Mouse (Mus musculus) c-Kit-negative CD71-positive TER-119-positive erythroid progenitor cells, embryonic 14.5 days (primary cell): ENCODE results near the gene Ripply2.
A peak's percentile ranks its signal among the peaks of the same experiment; 100 is the strongest.

Experiments used
- DNase-seq: peaks from one replicate; pipeline ENCODE4 v3.0.0-alpha.2; 2013; ENCODE audit warnings: low read depth, low spot score

Ripply2 gene

DNA sequence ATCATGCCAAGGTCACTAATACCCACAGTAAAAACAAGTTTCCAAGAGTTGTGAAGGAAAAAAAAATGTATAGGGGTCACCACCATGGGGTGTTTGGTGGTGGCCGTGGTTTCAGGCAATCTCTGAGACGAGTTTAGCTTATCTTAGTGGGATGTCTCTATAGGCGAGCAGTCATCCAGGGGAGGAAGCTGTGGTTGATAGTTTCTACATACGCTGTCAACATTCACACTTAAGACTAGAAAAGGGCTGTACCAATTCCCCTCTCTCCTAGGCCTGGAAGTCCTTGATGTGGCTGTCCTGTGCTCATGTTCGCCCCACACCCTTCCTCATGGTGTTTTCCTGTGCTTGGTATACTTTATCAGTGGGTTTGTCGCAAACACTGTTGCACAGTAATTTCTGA is 10.4 kb downstream of the Ripply2 start:
- no peak for DNase-seq

DNA sequence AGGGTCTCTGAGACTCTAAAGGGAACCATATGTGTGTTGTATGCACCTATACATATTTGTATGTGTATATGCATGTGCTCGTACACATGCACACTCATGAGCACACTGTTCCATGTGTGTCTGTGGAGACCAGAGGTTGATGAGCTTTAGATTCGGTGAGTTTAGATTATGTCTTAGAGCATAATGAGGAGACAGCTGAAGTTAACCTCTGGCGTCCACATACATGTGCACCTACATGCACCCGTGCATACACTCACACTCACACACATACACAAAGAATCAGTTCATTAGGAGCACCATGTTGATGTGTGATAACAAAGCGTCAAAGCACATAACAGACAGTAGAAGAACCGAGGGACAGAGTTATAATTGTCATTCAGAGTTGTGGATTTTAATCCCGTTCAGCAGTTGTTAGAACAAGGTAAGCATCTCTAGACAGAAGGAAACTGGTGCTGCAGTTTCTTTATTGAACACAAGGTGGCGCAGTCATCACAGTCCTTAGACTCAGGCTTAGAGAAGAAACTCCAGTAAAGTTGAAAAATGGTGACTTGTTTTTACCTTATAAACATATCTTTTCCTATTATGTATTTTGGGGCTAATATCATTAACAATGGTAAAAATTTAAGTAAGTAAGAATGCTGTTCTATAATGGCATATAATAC is 12.2 kb downstream of the Ripply2 start:
- DNase-seq: peak; percentile 51

DNA sequence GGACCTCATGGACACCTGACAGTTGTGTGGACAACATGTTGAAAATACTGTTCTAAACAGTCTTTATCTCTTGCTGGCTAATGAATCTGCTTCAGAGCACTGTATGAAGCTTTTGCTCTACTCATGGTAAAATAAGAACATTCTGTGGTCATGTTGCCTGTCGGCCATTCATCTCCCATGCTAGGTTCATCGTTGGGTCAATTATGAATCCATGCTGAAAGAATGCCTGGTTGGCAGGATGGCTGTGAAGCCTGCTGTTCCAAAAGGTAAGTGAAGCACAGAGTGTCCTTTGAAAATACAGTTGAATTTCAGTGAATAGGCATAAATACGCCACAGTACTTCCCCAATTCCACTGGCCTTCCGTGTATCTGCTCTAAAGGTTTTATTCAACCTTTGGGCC is 16.9 kb downstream of the Ripply2 start:
- no peak for DNase-seq

DNA sequence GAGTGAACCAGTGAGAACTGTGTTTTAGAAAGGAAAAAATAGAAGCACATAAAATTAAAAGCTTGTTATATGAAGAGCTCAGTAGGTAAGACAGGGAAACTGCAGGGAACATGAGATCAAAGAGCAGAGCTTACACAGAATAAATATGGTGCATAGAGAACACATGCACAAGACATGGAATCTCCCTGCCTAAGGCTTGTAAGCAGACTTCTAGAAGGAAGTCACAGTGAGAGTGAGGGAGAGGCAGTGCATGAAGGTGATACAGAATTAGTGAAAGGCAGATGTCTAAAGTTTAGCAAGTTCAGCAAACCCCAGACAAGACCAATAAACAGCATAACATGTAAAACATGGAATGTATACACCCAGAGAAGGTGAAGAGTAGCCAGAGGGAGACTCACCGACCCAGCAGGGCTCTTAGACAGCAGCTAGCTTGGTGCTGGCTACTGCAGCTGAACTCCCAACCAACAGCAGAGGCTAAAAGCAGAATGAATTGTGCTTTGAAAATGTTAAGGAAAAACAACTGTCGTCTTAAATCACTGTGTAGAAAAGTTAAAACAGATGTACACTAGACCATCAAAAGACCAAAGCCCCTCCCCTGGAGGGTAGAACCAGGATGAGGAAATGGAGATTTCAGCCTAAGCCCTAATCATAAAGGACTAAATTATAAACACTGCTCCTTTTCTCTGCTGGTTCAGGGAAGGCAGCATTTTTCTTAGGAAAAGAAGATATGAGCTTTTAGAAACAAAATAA is 19.7 kb downstream of the Ripply2 start:
- no peak for DNase-seq

DNA sequence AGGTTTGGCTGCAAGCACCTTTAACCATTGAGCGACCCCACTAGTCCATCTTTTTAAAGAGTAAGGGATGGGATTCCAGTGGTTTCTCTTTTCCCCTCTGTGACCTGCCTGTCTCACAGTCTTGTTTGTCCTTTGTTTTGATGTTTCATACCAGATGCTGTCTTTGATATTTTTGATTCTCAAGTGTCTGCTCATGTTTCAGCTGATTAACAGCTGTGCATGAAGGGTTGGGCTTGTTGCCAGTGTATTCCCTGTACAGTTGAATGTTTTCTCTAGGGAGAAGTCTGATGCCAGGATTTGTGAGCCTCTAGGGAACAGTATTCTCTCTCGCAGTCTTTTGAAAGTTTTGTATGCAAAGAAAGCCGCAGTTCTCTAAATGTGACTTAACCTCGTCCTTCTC is 34.1 kb downstream of the Ripply2 start:
- DNase-seq: no peak

DNA sequence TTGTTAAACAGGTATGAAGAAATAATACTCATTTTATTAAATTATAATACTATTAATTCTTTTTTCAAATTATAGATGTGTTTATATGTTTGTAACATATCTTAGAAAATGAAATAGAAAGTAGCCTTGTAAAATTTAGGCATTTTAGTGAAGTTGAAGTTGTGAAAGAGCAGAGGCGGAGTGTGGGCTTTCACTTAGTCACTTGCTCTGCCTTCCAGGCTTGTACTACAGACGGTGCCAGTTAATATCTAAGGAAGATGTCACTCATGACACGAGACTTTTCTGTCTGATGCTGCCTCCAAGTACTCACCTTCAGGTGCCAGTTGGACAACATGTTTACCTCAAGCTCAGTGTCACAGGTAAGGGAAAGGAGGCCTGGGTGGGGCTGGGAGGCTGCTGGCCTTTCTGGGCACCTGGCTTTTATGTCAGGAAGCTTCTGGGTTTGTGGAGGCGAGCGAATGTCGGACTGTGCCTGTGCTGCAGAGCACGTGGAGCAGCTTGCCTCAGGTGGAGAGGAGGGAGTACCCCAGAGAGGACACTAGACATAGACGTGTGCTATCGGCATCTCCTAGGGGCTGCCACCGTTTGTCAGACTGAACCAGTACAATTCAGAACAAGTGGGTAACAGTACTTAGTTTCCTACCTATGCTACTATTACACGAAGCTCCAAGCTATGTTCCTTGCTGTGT is 40.4 kb downstream of the Ripply2 start:
- DNase-seq: no peak

DNA sequence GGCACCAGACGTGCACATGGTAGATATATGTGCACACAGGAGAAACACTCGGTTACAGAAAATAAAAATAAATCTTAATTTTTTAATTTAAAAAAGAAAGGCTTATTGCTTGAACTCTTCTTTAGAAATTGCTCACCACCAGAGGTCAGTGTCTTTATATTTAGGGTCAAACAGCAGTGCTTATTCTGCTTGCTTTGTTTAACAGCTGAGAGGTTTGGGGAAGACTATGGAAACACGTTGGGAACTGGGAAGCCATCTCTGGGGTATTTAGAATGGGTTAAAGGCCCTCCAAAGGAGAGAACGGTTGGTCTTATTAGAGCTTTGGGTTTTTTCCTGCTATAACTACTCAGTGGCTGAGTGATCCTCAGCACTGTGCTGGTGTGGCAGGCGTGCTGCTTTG is 47.0 kb downstream of the Ripply2 start:
- DNase-seq: no peak

DNA sequence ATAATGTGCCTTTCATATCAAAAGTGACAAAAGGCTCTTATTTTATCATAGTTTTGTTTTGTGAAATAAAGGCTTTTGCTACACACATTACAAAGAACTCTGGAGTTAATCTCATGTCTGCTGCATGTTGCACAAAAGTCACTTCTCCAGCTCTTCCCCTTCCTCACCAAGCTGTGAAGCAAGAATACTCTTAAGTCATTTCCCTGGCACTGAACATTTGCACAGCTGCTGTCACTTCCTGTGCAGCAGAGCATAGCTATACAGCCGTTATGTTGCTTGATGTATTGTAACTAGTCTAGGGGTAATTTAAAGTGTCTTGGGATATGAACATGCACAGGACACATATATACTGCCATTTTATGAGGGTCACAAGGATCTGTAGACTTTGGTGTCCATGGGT is 52.8 kb downstream of the Ripply2 start:
- DNase-seq: no peak
